Mouse (Mus musculus) cerebellum, adult 2 months (tissue): ENCODE data around the gene Xpnpep1. TPM values are rescaled to one million over a fixed set of nuclear protein-coding genes. Genes with fewer than 3 reads are reported as not detected.

Experiments used
- DNase-seq, 2 experiments: peaks; one replicate each; pipeline ENCODE4 v3.0.0; 2021
- H3K27ac ChIP-seq: fragments of 200-500 bp; 2 replicates; pipeline ENCODE4 v1.5.1; 2012; ENCODE audit warnings: low read length, control low read depth, inconsistent platforms; ENCODE audit not compliant: insufficient read depth
- H3K27me3 ChIP-seq: fragments of 200-500 bp; 2 replicates; pipeline ENCODE4 v1.6.1; 2012; ENCODE audit warnings: inconsistent platforms, mild to moderate bottlenecking, low read length, moderate library complexity; ENCODE audit not compliant: control insufficient read depth, insufficient read depth
- H3K4me1 ChIP-seq: fragments of 200-500 bp; 2 replicates; pipeline ENCODE4 v1.6.1; 2011; ENCODE audit warnings: low read length; ENCODE audit not compliant: control insufficient read depth, insufficient read depth
- H3K4me3 ChIP-seq: fragments of 200-500 bp; replicated peaks from 2 replicates; pipeline ENCODE3; 2011; ENCODE audit warnings: mild to moderate bottlenecking, low read depth, low read length, control low read depth; ENCODE audit not compliant: insufficient read depth
- CTCF ChIP-seq: fragments of 200-500 bp; IDR thresholded peaks from 2 replicates; pipeline ENCODE4 v1.5.1; 2011; ENCODE audit warnings: low read depth, mild to moderate bottlenecking, control low read depth, low read length, moderate library complexity, borderline replicate concordance; ENCODE audit not compliant: insufficient read depth
- POLR2A ChIP-seq: fragments of 200-500 bp; IDR thresholded peaks from 2 replicates; pipeline ENCODE4 v1.6.1; 2011; ENCODE audit warnings: low read length, control low read depth, borderline replicate concordance; ENCODE audit not compliant: insufficient read depth
- WGBS: fragments of 180-500 bp; shearing (Covaris S2); methylation state at CpG from one replicate; pipeline ENCODE4 v1.1.7; 2018; 5-methylcytosine and 5-hydroxymethylcytosine counted together
- polyA plus RNA-seq: library from polyadenylated mRNA; depleted of rRNA; stranded (reverse); fragments of >200 nt; gene quantifications from 2 replicates; pipeline ENCODE4 v1.2.3, GENCODE M21; 2012

Gene Xpnpep1
- polyA plus RNA-seq, 1 experiment: 58.8 TPM

GRCm38 (mm10) chr19:53073521-53073920 is 33.5 kb upstream of the Xpnpep1 start:
- no peaks in the 10 kb centered on the region for H3K27me3 ChIP-seq
- TF ChIP-seq POLR2A: no peak
- no peak for TF ChIP-seq CTCF
- H3K4me3 ChIP-seq: no peak overlapping the region
- peaks cover 19% of the 10 kb centered on the region for H3K4me1 ChIP-seq
- 98% methylated on average over 4 of the region's 4 CpGs for WGBS
- H3K27ac ChIP-seq: no peak overlapping the region
- no peak for DNase-seq

- no peak for DNase-seq
- Histone ChIP-seq H3K27ac (no peak overlapping the region), H3K4me3 (no peak overlapping the region), H3K4me1 (peaks cover 16% of the 10 kb centered on the region), H3K27me3 (no peaks in the 10 kb centered on the region)
- TF ChIP-seq POLR2A: no peak
- no peak for TF ChIP-seq CTCF
- WGBS: 76% methylated on average over 5 of the region's 5 CpGs
Measured at GRCm38 (mm10) chr19:53072406-53072805, 32.4 kb upstream of the Xpnpep1 start.

- Histone ChIP-seq H3K27ac (no peak overlapping the region), H3K27me3 (no peaks in the 10 kb centered on the region), H3K4me3 (no peak overlapping the region), H3K4me1 (peaks cover 16% of the 10 kb centered on the region)
- DNase-seq: no peak
- TF ChIP-seq POLR2A (no peak), CTCF (no peak)
- 86% methylated on average over 5 of the region's 5 CpGs for whole genome bisulfite sequencing
Measured at GRCm38 (mm10) chr19:53071651-53072050, 31.6 kb upstream of the Xpnpep1 start.

- TF ChIP-seq CTCF (no peak), POLR2A (no peak)
- no peak overlapping the region for H3K27ac ChIP-seq
- DNase-seq: no peak
- 86% methylated on average over 4 of the region's 4 CpGs for WGBS
- H3K27me3 ChIP-seq: no peaks in the 10 kb centered on the region
- H3K4me3 ChIP-seq: no peak overlapping the region
- peaks cover 11% of the 10 kb centered on the region for H3K4me1 ChIP-seq
Measured at GRCm38 (mm10) chr19:53070870-53071269, 30.9 kb upstream of the Xpnpep1 start.

- no peaks in the 10 kb centered on the region for H3K27me3 ChIP-seq
- WGBS: 94% methylated on average over 3 of the region's 3 CpGs
- no peak overlapping the region for H3K27ac ChIP-seq
- no peak for TF ChIP-seq POLR2A
- no peak for TF ChIP-seq CTCF
- peaks cover under 1% of the 10 kb centered on the region; the same call in 1 of the 2 replicates for H3K4me1 ChIP-seq
- no peak for DNase-seq
- H3K4me3 ChIP-seq: no peak overlapping the region
Measured at GRCm38 (mm10) chr19:53069451-53069850, 29.4 kb upstream of the Xpnpep1 start.

- WGBS: 53% methylated on average over 10 of the region's 10 CpGs
- no peak for TF ChIP-seq POLR2A
- no peak for TF ChIP-seq CTCF
- Histone ChIP-seq H3K4me3 (no peak overlapping the region), H3K27me3 (no peaks in the 10 kb centered on the region), H3K4me1 (no peaks in the 10 kb centered on the region), H3K27ac (no peak overlapping the region)
- no peak for DNase-seq
Measured at GRCm38 (mm10) chr19:53066934-53067333, 26.9 kb upstream of the Xpnpep1 start.

GRCm38 (mm10) chr19:53066531-53066930 is 26.5 kb upstream of the Xpnpep1 start:
- WGBS: 58% methylated on average over 9 of the region's 9 CpGs
- no peak for TF ChIP-seq CTCF
- no peak for TF ChIP-seq POLR2A
- Histone ChIP-seq H3K4me1 (no peaks in the 10 kb centered on the region), H3K27ac (no peak overlapping the region), H3K27me3 (no peaks in the 10 kb centered on the region), H3K4me3 (no peak overlapping the region)
- DNase-seq: no peak

GRCm38 (mm10) chr19:53064972-53065361 is 25.0 kb upstream of the Xpnpep1 start:
- Histone ChIP-seq H3K27ac (no peak overlapping the region), H3K4me1 (no peaks in the 10 kb centered on the region), H3K27me3 (no peaks in the 10 kb centered on the region), H3K4me3 (no peak overlapping the region)
- WGBS: 83% methylated on average over 8 of the region's 8 CpGs
- DNase-seq: no peak
- no peak for TF ChIP-seq CTCF
- no peak for TF ChIP-seq POLR2A
